Mouse (Mus musculus) erythroblast, embryonic 14.5 days (primary cell): Measurements from ENCODE around the gene Irs1.

Experiments used
- GATA1 ChIP-seq: IDR thresholded peaks from 2 replicates; pipeline ENCODE4 v1.6.1; 2012; ENCODE audit warnings: low read length, inconsistent platforms, mixed read lengths
- TAL1 ChIP-seq: IDR thresholded peaks from 3 replicates; pipeline ENCODE4 v1.6.1; 2012; ENCODE audit warnings: low read length, inconsistent platforms, mixed read lengths

DNA sequence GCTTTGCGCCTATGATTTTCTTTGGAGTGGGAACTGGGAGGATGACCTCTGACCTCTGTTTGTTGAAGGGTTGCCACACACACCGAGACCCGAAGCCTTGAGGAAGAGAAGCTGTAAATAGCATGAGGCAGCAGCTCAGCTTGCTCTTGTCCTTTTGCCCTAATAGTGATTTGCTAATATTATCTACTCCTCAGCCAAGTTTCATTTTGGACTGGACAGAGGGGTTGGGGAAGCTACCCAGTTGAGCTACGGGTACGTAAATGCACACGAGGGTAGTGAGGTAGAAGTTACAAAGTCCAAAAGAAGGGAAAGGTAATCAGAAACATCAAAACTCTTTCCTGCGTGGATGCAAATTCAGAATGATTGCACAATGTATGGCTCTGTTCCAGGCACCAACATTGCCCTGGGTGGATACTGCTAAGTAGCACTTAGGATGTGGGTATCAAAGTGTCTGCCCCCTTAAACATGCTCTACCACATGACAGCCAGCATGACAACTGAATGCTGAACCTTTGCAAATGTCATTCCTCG is 107.2 kb downstream of the Irs1 start:
- no peak for TF ChIP-seq GATA1
- no peak for TF ChIP-seq TAL1
